Mouse (Mus musculus) olfactory bulb, adult 2 months (tissue): ENCODE measurements around the gene Il2rg.

Experiments used
- CTCF ChIP-seq: fragments of 200-500 bp; IDR thresholded peaks from 2 replicates; pipeline ENCODE4 v1.5.1; 2012; ENCODE audit warnings: low read depth, mild to moderate bottlenecking, low read length, moderate library complexity; ENCODE audit not compliant: insufficient read depth
- POLR2A ChIP-seq: fragments of 200-500 bp; IDR thresholded peaks from 2 replicates; pipeline ENCODE4 v1.6.1; 2012; ENCODE audit warnings: mild to moderate bottlenecking, low read depth, low read length, moderate library complexity; ENCODE audit not compliant: insufficient read depth

DNA sequence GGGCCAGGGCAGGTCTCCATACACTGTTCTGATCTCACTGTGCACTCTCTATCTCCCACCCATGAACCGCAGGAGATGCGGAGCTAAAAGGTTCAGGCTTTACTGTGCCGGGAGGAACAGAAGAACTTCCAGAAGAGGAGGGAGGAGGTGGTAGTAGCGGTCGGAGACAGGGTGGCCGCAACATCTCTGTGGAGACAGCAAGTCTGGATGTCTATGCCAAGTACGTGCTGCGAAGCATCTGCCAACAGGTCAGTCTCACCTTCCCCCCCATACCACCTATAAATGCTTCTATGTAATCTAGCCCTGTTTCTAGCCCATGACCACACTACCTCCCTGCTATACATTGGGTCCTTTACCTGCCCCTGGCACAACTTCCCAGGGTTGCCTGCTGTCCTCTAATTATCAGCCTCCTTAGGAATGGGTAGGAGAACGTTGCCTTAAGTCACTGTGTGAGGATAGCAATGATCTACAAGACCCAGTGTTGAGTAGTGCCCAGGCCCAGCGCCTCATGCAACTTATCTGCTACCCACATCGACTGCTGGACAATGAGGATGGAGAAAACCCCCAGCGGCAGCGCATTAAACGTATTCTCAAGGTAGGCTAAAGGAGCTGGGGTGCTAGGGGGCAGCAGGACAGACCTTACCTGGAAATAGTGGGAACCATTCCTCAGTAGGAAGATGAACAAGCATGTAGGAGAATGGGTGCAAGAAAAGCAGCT lies 18.1 kb upstream of the Il2rg start:
- TF ChIP-seq POLR2A (no peak), CTCF (no peak)
